Mouse (Mus musculus) stomach, postnatal 0 days (tissue): ENCODE measurements around the gene Kitl.

ENCODE experiments used
- CTCF ChIP-seq: IDR thresholded peaks from 2 replicates; pipeline ENCODE4 v1.5.1; 2016; ENCODE audit warnings: antibody characterized with exemption, low read depth, mild to moderate bottlenecking, moderate library complexity
- EP300 ChIP-seq: optimal IDR thresholded peaks from 2 replicates; pipeline ENCODE3; 2016; ENCODE audit warnings: antibody characterized with exemption

DNA sequence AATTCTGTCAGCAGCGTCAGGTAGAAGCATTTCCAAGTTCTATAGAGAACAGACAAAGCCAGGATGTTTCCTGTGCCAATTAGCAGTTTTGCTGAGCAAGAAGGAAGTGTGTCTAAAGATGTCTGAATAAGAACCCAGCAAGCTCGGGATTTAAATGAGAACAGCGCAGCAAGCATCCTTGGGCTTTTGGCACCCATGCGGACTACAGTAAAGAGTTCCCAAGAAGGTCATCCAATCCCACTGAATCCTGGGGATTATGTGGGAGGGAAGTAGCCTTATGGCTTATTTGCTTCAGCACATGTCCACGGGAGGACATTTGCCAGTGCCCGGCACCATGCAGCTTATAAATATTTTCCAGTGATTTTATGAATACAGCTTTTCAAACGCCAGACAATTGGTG is 95.8 kb downstream of the Kitl start:
- TF ChIP-seq CTCF: no peak
- no peak for TF ChIP-seq EP300
